Mouse (Mus musculus) limb, embryonic 14.5 days (tissue): ENCODE results near the gene Cfap73. TPM values are rescaled to one million over a fixed set of nuclear protein-coding genes. Genes with fewer than 3 reads are reported as not detected.

Experiments used
- ATAC-seq: fragments of 200-750 bp; cut with Nextera tagmentation; 2 replicates; pipeline ENCODE4 v1.8.0; 2017; ENCODE audit warnings: low read depth, moderate number of reproducible peaks, moderate TSS enrichment; ENCODE audit not compliant: low FRiP score
- DNase-seq: peaks from one replicate; pipeline ENCODE4 v3.0.0-alpha.2; 2015; ENCODE audit warnings: low spot score
- H3K27ac ChIP-seq: fragments of 300-500 bp; sonication (generic); replicated peaks from 2 replicates; pipeline ENCODE4 v1.5.1; 2014; ENCODE audit warnings: low read depth, mild to moderate bottlenecking, low read length, moderate library complexity, mixed read lengths
- H3K27me3 ChIP-seq: fragments of 300-500 bp; sonication (generic); 2 replicates; pipeline ENCODE4 v1.6.1; 2014; ENCODE audit warnings: low read length, mixed read lengths; ENCODE audit not compliant: control insufficient read depth, insufficient read depth
- H3K36me3 ChIP-seq: fragments of 300-500 bp; sonication (generic); 2 replicates; pipeline ENCODE4 v1.6.1; 2014; ENCODE audit warnings: mild to moderate bottlenecking, low read length, moderate library complexity, mixed read lengths; ENCODE audit not compliant: control insufficient read depth, insufficient read depth
- H3K4me1 ChIP-seq: fragments of 300-500 bp; sonication (generic); 2 replicates; pipeline ENCODE4 v1.6.1; 2014; ENCODE audit warnings: antibody characterized with exemption, low read length, mixed read lengths; ENCODE audit not compliant: control insufficient read depth, insufficient read depth
- H3K4me2 ChIP-seq: fragments of 300-500 bp; sonication (generic); replicated peaks from 2 replicates; pipeline ENCODE4 v1.6.1; 2014; ENCODE audit warnings: low read depth, mild to moderate bottlenecking, low read length, moderate library complexity; ENCODE audit not compliant: severe bottlenecking
- H3K4me3 ChIP-seq: fragments of 300-500 bp; sonication (generic); replicated peaks from 2 replicates; pipeline ENCODE4 v1.5.1; 2014; ENCODE audit warnings: low read length
- H3K9ac ChIP-seq: fragments of 300-500 bp; sonication (generic); 2 replicates; pipeline ENCODE4 v1.6.1; 2014; ENCODE audit warnings: mild to moderate bottlenecking, low read depth, low read length, moderate library complexity; ENCODE audit not compliant: severe bottlenecking
- H3K9me3 ChIP-seq: fragments of 300-500 bp; sonication (generic); 2 replicates; pipeline ENCODE4 v1.6.1; 2016; ENCODE audit warnings: low read length; ENCODE audit not compliant: control insufficient read depth
- POLR2A ChIP-seq: fragments of 200-500 bp; IDR thresholded peaks from 2 replicates; pipeline ENCODE4 v1.8.0; 2012; ENCODE audit warnings: inconsistent platforms, mild to moderate bottlenecking, moderate library complexity, borderline replicate concordance; ENCODE audit not compliant: insufficient read depth, insufficient read length; ENCODE audit errors: extremely low read depth
- WGBS: fragments of 180-500 bp; shearing (Covaris S2); extraction: QIAGEN DNeasy Blood & Tissue Kit; methylation state at CpG from one replicate; pipeline ENCODE4 v1.1.7; 2014; 5-methylcytosine and 5-hydroxymethylcytosine counted together
- polyA plus RNA-seq, 2 experiments: library from polyadenylated mRNA; depleted of rRNA in 1 of 2; stranded (reverse) in 1 of 2; unstranded in 1 of 2; fragments of >200 nt; fragmentation: Nextera tagmentation in 1 of 2; extraction: Ambion mirVana in 1 of 2; gene quantifications; 2 replicates each; pipeline versions ENCODE4 v1.2.1 to v1.2.3; 2012 to 2014

Gene Cfap73
- polyA plus RNA-seq, 2 experiments: not detected

- ATAC-seq (no peak), DNase-seq (no peak)
- no peak for TF ChIP-seq POLR2A
- WGBS: 18% methylated on average over 13 of the region's 13 CpGs
- no peak overlapping the region for H3K9ac ChIP-seq
- H3K27ac ChIP-seq: no peak overlapping the region
- H3K4me3 ChIP-seq: no peak overlapping the region
- H3K36me3 ChIP-seq: no peaks in the 10 kb centered on the region
- H3K4me2 ChIP-seq: no peak overlapping the region
- peaks cover 39% of the 10 kb centered on the region for H3K27me3 ChIP-seq
- H3K4me1 ChIP-seq: peaks cover 3% of the 10 kb centered on the region; the same call in 1 of the 2 replicates
- no peaks in the 10 kb centered on the region for H3K9me3 ChIP-seq
Observed at GRCm38 (mm10) chr5:120649938-120650337, 15.9 kb upstream of the Cfap73 start.

GRCm38 (mm10) chr5:120649374-120649933 is 15.4 kb upstream of the Cfap73 start:
- peaks cover 39% of the 10 kb centered on the region for H3K27me3 ChIP-seq
- DNase-seq (no peak), ATAC-seq (no peak)
- TF ChIP-seq POLR2A: no peak
- peak overlapping the region; percentile 39 for H3K4me2 ChIP-seq
- H3K27ac ChIP-seq: no peak overlapping the region
- peaks cover 3% of the 10 kb centered on the region; the same call in 1 of the 2 replicates for H3K4me1 ChIP-seq
- WGBS: 4% methylated on average over 20 of the region's 21 CpGs
- no peaks in the 10 kb centered on the region for H3K36me3 ChIP-seq
- peak overlapping the region; percentile 22 for H3K4me3 ChIP-seq
- H3K9ac ChIP-seq: no peak overlapping the region
- H3K9me3 ChIP-seq: no peaks in the 10 kb centered on the region

GRCm38 (mm10) chr5:120648569-120649373 is 14.7 kb upstream of the Cfap73 start, which contains the start of gene Rasal1:
Gene Rasal1 (plus strand): TSS chr5:120648812.
- H3K4me2 ChIP-seq: peak within 1 kb of the TSS; percentile 39
- no peaks in the 10 kb centered on the region for H3K9me3 ChIP-seq
- peaks cover 3% of the 10 kb centered on the region; the same call in 1 of the 2 replicates for H3K4me1 ChIP-seq
- H3K36me3 ChIP-seq: no peaks in the 10 kb centered on the region
- DNase-seq (no peak), ATAC-seq (no peak)
- WGBS: 2% methylated on average over 41 of the region's 53 CpGs
- TF ChIP-seq POLR2A: no peak
- no peak within 1 kb of the TSS for H3K27ac ChIP-seq
- H3K27me3 ChIP-seq: peaks cover 39% of the 10 kb centered on the region
- H3K9ac ChIP-seq: no peak within 1 kb of the TSS
- H3K4me3 ChIP-seq: peak within 1 kb of the TSS; percentile 22

- no peak overlapping the region for H3K4me3 ChIP-seq
- no peak for TF ChIP-seq POLR2A
- peaks cover 39% of the 10 kb centered on the region for H3K27me3 ChIP-seq
- WGBS: 34% methylated on average over 12 of the region's 12 CpGs
- no peaks in the 10 kb centered on the region for H3K9me3 ChIP-seq
- H3K9ac ChIP-seq: no peak overlapping the region
- H3K4me2 ChIP-seq: no peak overlapping the region
- no peak for DNase-seq
- peaks cover 3% of the 10 kb centered on the region; the same call in 1 of the 2 replicates for H3K4me1 ChIP-seq
- no peak for ATAC-seq
- no peak overlapping the region for H3K27ac ChIP-seq
- no peaks in the 10 kb centered on the region for H3K36me3 ChIP-seq
Observed at GRCm38 (mm10) chr5:120647814-120648491, 13.9 kb upstream of the Cfap73 start.

DNA sequence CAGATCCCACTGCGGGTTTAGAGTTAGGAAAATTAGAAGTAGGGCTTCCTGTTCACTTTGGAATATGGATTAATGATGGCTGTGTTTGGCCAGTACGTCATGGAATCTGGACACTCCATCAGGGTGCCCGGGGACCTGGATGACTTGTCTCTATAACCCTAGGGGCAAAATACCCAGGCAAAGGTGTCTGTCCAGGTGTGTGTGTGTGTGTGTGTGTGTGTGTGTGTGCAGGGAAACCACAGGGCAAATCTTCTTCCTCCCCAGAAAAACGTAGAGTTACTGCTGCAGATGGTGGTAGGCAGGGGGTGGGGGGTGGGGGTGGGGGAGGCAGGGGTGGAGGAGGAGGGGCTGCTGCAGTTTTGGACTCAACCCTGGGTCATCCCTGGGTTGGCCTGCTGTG is 13.3 kb upstream of the Cfap73 start:
- H3K4me3 ChIP-seq: no peak overlapping the region
- H3K36me3 ChIP-seq: no peaks in the 10 kb centered on the region
- no peak overlapping the region for H3K9ac ChIP-seq
- DNase-seq (no peak), ATAC-seq (no peak)
- peaks cover 3% of the 10 kb centered on the region; the same call in 1 of the 2 replicates for H3K4me1 ChIP-seq
- WGBS: 69% methylated on average over 4 of the region's 4 CpGs
- no peak overlapping the region for H3K4me2 ChIP-seq
- peaks cover 39% of the 10 kb centered on the region for H3K27me3 ChIP-seq
- no peaks in the 10 kb centered on the region for H3K9me3 ChIP-seq
- TF ChIP-seq POLR2A: no peak
- H3K27ac ChIP-seq: no peak overlapping the region
